Comparison of ENCODE assay signal across 8 mouse cellular contexts in the genomic region with DNA sequence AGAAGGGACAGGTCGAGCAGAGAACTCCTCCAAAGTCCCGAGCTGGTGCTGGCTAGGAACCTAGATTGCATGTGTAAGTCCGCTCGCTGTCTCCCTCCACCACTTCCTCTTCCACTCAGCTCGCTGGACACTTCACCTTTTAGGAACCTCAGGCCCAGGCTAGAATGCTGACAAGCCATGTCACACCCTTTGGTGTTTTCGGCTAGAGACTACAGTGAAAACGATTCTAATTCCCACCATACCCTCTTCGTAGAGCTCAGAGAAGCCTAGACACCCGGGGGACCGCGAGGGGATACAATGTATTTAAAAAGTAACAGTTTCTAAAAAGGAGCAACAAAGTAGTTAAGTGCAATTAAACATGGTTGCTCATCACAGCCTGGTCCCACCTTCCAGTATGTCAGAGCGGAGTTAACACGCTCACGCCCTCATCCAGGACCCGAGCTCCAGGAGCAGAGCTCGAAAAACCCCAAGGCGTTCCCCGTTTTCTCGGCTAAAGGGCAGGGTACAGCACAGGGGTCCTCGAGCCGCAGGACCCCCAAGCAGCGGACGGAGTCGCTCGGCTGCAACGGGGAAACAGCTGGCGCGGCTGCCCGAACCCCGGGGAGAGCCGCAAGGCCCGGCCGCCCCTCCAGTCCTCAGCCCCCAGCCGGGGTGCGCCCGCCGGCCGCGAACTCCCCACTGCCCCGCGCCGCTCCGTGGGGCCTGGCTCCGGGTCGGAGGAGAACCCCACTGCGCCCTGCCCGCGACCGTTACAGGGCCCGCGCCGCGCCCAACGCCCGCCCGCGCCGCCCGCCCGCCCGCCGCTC. TPM values are rescaled to one million over a fixed set of nuclear protein-coding genes. Genes with fewer than 3 reads are reported as not detected.
A peak's percentile ranks its signal among the peaks of the same experiment; 100 is the strongest.
DNase-seq lines count a peak whose midpoint lies in the region; ATAC-seq and TF ChIP-seq lines count a peak whose summit lies in the region.

No protein-coding gene starts in this region.

- H3K27ac ChIP-seq in embryonic facial prominence, embryonic 10.5 days (replicated peaks) = peak overlapping the region; percentile 93
- peak overlapping the region; percentile 67 for H3K27ac ChIP-seq in hindbrain, embryonic 11.5 days (ENCODE audit: low read depth, low read length)
- H3K27ac ChIP-seq in limb, embryonic 14.5 days (replicated peaks; ENCODE audit: low read depth, low read length) = peak overlapping the region; percentile 88
- peak overlapping the region; percentile 86 for H3K27ac ChIP-seq in midbrain, embryonic 13.5 days

- peak; percentile 33 for DNase-seq in embryo, embryonic 10 days (ENCODE audit: low spot score)
- no peak for DNase-seq in embryo, embryonic 9.5 days (ENCODE audit: extremely low spot score)
- peak; percentile 18 for DNase-seq in embryonic facial prominence, embryonic 10.5 days (ENCODE audit: low spot score)
- peak; percentile 27 for DNase-seq in hindbrain, embryonic 11.5 days (ENCODE audit: low spot score)
- DNase-seq in limb, embryonic 14.5 days (ENCODE audit: low spot score) = no peak
- peak; percentile 65 for DNase-seq in testis, postnatal 14 days (ENCODE audit: low spot score)

- no peak for TF ChIP-seq CTCF in E14TG2a.4 (conservative IDR thresholded peaks at IDR 0.05; ENCODE audit: low read length)

- peak overlapping the region; percentile 94 for H3K9ac ChIP-seq in hindbrain, embryonic 11.5 days (ENCODE audit: low read depth, low read length)
- H3K9ac ChIP-seq in limb, embryonic 14.5 days (ENCODE audit: low read depth, low read length, severe bottlenecking) = peak overlapping the region; percentile 96
- peak overlapping the region; percentile 98 for H3K9ac ChIP-seq in midbrain, embryonic 13.5 days (replicated peaks)

- TF ChIP-seq POLR2A in limb, embryonic 14.5 days (IDR thresholded peaks at IDR 0.05; ENCODE audit: borderline replicate concordance, extremely low read depth, insufficient read depth, insufficient read length) = no peak

- 1% methylated on average over 62 of the region's 62 CpGs for WGBS in embryonic facial prominence, embryonic 10.5 days
- 2% methylated on average over 47 of the region's 62 CpGs for WGBS in hindbrain, embryonic 11.5 days
- whole genome bisulfite sequencing in limb, embryonic 14.5 days = 7% methylated on average over 33 of the region's 62 CpGs
- WGBS in midbrain, embryonic 13.5 days = 1% methylated on average over 46 of the region's 62 CpGs

- H3K9me3 ChIP-seq in E14TG2a.4 (ENCODE audit: low read length) = no peaks in the 10 kb centered on the region
- H3K9me3 ChIP-seq in embryonic facial prominence, embryonic 10.5 days = no peaks in the 10 kb centered on the region
- H3K9me3 ChIP-seq in hindbrain, embryonic 11.5 days (ENCODE audit: control insufficient read depth, low read length) = no peaks in the 10 kb centered on the region
- no peaks in the 10 kb centered on the region for H3K9me3 ChIP-seq in limb, embryonic 14.5 days (ENCODE audit: control insufficient read depth, low read length)
- H3K9me3 ChIP-seq in midbrain, embryonic 13.5 days = no peaks in the 10 kb centered on the region

- peak overlapping the region; percentile 95 for H3K4me3 ChIP-seq in E14TG2a.4 (replicated peaks; ENCODE audit: low read length)
- H3K4me3 ChIP-seq in embryonic facial prominence, embryonic 10.5 days = peak overlapping the region; percentile 99
- peak overlapping the region; percentile 99 for H3K4me3 ChIP-seq in hindbrain, embryonic 11.5 days (ENCODE audit: low read depth, low read length)
- H3K4me3 ChIP-seq in limb, embryonic 14.5 days (replicated peaks; ENCODE audit: low read length) = peak overlapping the region; percentile 100
- peak overlapping the region; percentile 99 for H3K4me3 ChIP-seq in midbrain, embryonic 13.5 days (replicated peaks)

- H3K36me3 ChIP-seq in E14TG2a.4 (ENCODE audit: insufficient read depth, low read length) = peaks cover 4% of the 10 kb centered on the region; the same call in 1 of the 2 replicates
- peaks cover 17% of the 10 kb centered on the region; the same call in 1 of the 2 replicates for H3K36me3 ChIP-seq in embryonic facial prominence, embryonic 10.5 days (replicated peaks)
- no peaks in the 10 kb centered on the region for H3K36me3 ChIP-seq in hindbrain, embryonic 11.5 days (ENCODE audit: control insufficient read depth, insufficient read depth, low read length)
- H3K36me3 ChIP-seq in limb, embryonic 14.5 days (ENCODE audit: control insufficient read depth, insufficient read depth, low read length) = no peaks in the 10 kb centered on the region; the same call in 1 of the 2 replicates
- no peaks in the 10 kb centered on the region for H3K36me3 ChIP-seq in midbrain, embryonic 13.5 days

- H3K4me1 ChIP-seq in E14TG2a.4 (replicated peaks; ENCODE audit: low read depth, low read length) = peaks cover 26% of the 10 kb centered on the region
- peaks cover 16% of the 10 kb centered on the region for H3K4me1 ChIP-seq in embryonic facial prominence, embryonic 10.5 days
- H3K4me1 ChIP-seq in hindbrain, embryonic 11.5 days (replicated peaks; ENCODE audit: control insufficient read depth, insufficient read depth, low read length) = no peaks in the 10 kb centered on the region
- peaks cover 7% of the 10 kb centered on the region; the same call in 1 of the 2 replicates for H3K4me1 ChIP-seq in limb, embryonic 14.5 days (ENCODE audit: control insufficient read depth, insufficient read depth, low read length)
- H3K4me1 ChIP-seq in midbrain, embryonic 13.5 days (replicated peaks) = peaks cover 16% of the 10 kb centered on the region

- H3K27me3 ChIP-seq in E14TG2a.4 (ENCODE audit: insufficient read depth, low read length) = no peaks in the 10 kb centered on the region
- no peaks in the 10 kb centered on the region for H3K27me3 ChIP-seq in embryonic facial prominence, embryonic 10.5 days (replicated peaks; ENCODE audit: low read depth, poor library complexity, severe bottlenecking)
- no peaks in the 10 kb centered on the region for H3K27me3 ChIP-seq in hindbrain, embryonic 11.5 days (ENCODE audit: control insufficient read depth, insufficient read depth, low read length)
- no peaks in the 10 kb centered on the region for H3K27me3 ChIP-seq in limb, embryonic 14.5 days (ENCODE audit: control insufficient read depth, insufficient read depth, low read length)
- no peaks in the 10 kb centered on the region for H3K27me3 ChIP-seq in midbrain, embryonic 13.5 days

- ATAC-seq in hindbrain, embryonic 11.5 days (ENCODE audit: low FRiP score) = peak; percentile 78
- ATAC-seq in limb, embryonic 14.5 days (ENCODE audit: low FRiP score, low read depth) = peak; percentile 56
- ATAC-seq in midbrain, embryonic 13.5 days = peak; percentile 86

- H3K4me2 ChIP-seq in hindbrain, embryonic 11.5 days (replicated peaks; ENCODE audit: low read depth, low read length) = peak overlapping the region; percentile 58
- H3K4me2 ChIP-seq in limb, embryonic 14.5 days (replicated peaks; ENCODE audit: low read depth, low read length, severe bottlenecking) = peak overlapping the region; percentile 87
- peak overlapping the region; percentile 98 for H3K4me2 ChIP-seq in midbrain, embryonic 13.5 days (replicated peaks)

RNA-seq across cellular contexts. Expression of a gene that starts 0.6 kb away (rescaled TPM):
- polyA plus RNA-seq in embryonic facial prominence, embryonic 10.5 days (2016; fragmentation: Nextera tagmentation; extraction: Ambion mirVana) = 35.0 and 37.5 TPM in 2 replicates
- polyA plus RNA-seq in hindbrain, embryonic 11.5 days (2014; fragmentation: Nextera tagmentation; extraction: Ambion mirVana) = 38.2 and 42.8 TPM in 2 replicates
- polyA plus RNA-seq in limb, embryonic 14.5 days (2012; rRNA removed) = 21.6 and 28.1 TPM in 2 replicates
- 50.5 and 50.8 TPM in 2 replicates for polyA plus RNA-seq in limb, embryonic 14.5 days (2014; fragmentation: Nextera tagmentation; extraction: Ambion mirVana)
- 27.8 and 30.1 TPM in 2 replicates for polyA plus RNA-seq in midbrain, embryonic 13.5 days (2015; fragmentation: Nextera tagmentation; extraction: Ambion mirVana)

RNA-seq across cellular contexts. Expression of a gene that starts 32.3 kb away (rescaled TPM):
- 516 and 527 TPM in 2 replicates for polyA plus RNA-seq in embryonic facial prominence, embryonic 10.5 days (2016; fragmentation: Nextera tagmentation; extraction: Ambion mirVana)
- 350 and 354 TPM in 2 replicates for polyA plus RNA-seq in hindbrain, embryonic 11.5 days (2014; fragmentation: Nextera tagmentation; extraction: Ambion mirVana)
- 1,058 and 1,343 TPM in 2 replicates for polyA plus RNA-seq in limb, embryonic 14.5 days (2012; rRNA removed)
- 547 and 591 TPM in 2 replicates for polyA plus RNA-seq in limb, embryonic 14.5 days (2014; fragmentation: Nextera tagmentation; extraction: Ambion mirVana)
- polyA plus RNA-seq in midbrain, embryonic 13.5 days (2015; fragmentation: Nextera tagmentation; extraction: Ambion mirVana) = 333 and 348 TPM in 2 replicates

RNA-seq across cellular contexts. Expression of a gene that starts 33.9 kb away (rescaled TPM):
- polyA plus RNA-seq in embryonic facial prominence, embryonic 10.5 days (2016; fragmentation: Nextera tagmentation; extraction: Ambion mirVana) = 66.2 and 72.8 TPM in 2 replicates
- polyA plus RNA-seq in hindbrain, embryonic 11.5 days (2014; fragmentation: Nextera tagmentation; extraction: Ambion mirVana) = 60.6 and 62.5 TPM in 2 replicates
- polyA plus RNA-seq in limb, embryonic 14.5 days (2012; rRNA removed) = 49.1 and 50.2 TPM in 2 replicates
- 52.6 and 59.9 TPM in 2 replicates for polyA plus RNA-seq in limb, embryonic 14.5 days (2014; fragmentation: Nextera tagmentation; extraction: Ambion mirVana)
- polyA plus RNA-seq in midbrain, embryonic 13.5 days (2015; fragmentation: Nextera tagmentation; extraction: Ambion mirVana) = 55.0 and 57.3 TPM in 2 replicates

RNA-seq across cellular contexts. Expression of a gene that starts 48.5 kb away (rescaled TPM):
- polyA plus RNA-seq in embryonic facial prominence, embryonic 10.5 days (2016; fragmentation: Nextera tagmentation; extraction: Ambion mirVana) = 207 and 217 TPM in 2 replicates
- 143 and 150 TPM in 2 replicates for polyA plus RNA-seq in hindbrain, embryonic 11.5 days (2014; fragmentation: Nextera tagmentation; extraction: Ambion mirVana)
- 106 and 133 TPM in 2 replicates for polyA plus RNA-seq in limb, embryonic 14.5 days (2012; rRNA removed)
- polyA plus RNA-seq in limb, embryonic 14.5 days (2014; fragmentation: Nextera tagmentation; extraction: Ambion mirVana) = 105 and 117 TPM in 2 replicates
- 190 and 210 TPM in 2 replicates for polyA plus RNA-seq in midbrain, embryonic 13.5 days (2015; fragmentation: Nextera tagmentation; extraction: Ambion mirVana)

RNA-seq across cellular contexts. Expression of a gene that starts 57.4 kb away (rescaled TPM):
- polyA plus RNA-seq in embryonic facial prominence, embryonic 10.5 days (2016; fragmentation: Nextera tagmentation; extraction: Ambion mirVana) = 39.7 and 40.2 TPM in 2 replicates
- 27.9 and 28.1 TPM in 2 replicates for polyA plus RNA-seq in hindbrain, embryonic 11.5 days (2014; fragmentation: Nextera tagmentation; extraction: Ambion mirVana)
- polyA plus RNA-seq in limb, embryonic 14.5 days (2012; rRNA removed) = 83.7 and 101 TPM in 2 replicates
- 52.0 and 59.3 TPM in 2 replicates for polyA plus RNA-seq in limb, embryonic 14.5 days (2014; fragmentation: Nextera tagmentation; extraction: Ambion mirVana)
- polyA plus RNA-seq in midbrain, embryonic 13.5 days (2015; fragmentation: Nextera tagmentation; extraction: Ambion mirVana) = 39.0 and 40.1 TPM in 2 replicates

Comparison
In these comparisons a context has a peak if more than half of its experiments do, and no peak if none do; other contexts are left out.
1. DNase-seq: peak in embryo, embryonic 10 days (single experiment), embryonic facial prominence, embryonic 10.5 days (single experiment), hindbrain, embryonic 11.5 days (single experiment) and testis, postnatal 14 days (single experiment); none in embryo, embryonic 9.5 days (single experiment) and limb, embryonic 14.5 days (single experiment).
2. Peak in every context shown above with its lines, with median percentiles within 50 percentile points of each other: H3K4me3 ChIP-seq, H3K27ac ChIP-seq, ATAC-seq, H3K4me2 ChIP-seq and H3K9ac ChIP-seq.